In genomic region chr5:36359535-36360243, GRCm38 (mm10) we compare ENCODE assay signal across 8 mouse cellular contexts. TPM values are rescaled to one million over a fixed set of nuclear protein-coding genes. Genes with fewer than 3 reads are reported as not detected.
A peak's percentile ranks its signal among the peaks of the same experiment; 100 is the strongest.
DNase-seq lines count a peak whose midpoint lies in the region; ATAC-seq and TF ChIP-seq lines count a peak whose summit lies in the region.

No protein-coding gene starts in this region.

- DNase-seq in hindbrain, embryonic 11.5 days (ENCODE audit: low spot score) = no peak
- DNase-seq in CH12.LX (ENCODE audit: extremely low read depth) = no peak
- DNase-seq in layer of hippocampus, postnatal 14 days (ENCODE audit: low spot score in 2 of 2) = peak; percentile 53 to 56
- no peak for DNase-seq in urinary bladder, postnatal 25 days (ENCODE audit: low spot score)
- DNase-seq in ovary, adult 18-20 months (ENCODE audit: low spot score) = no peak
- no peak for DNase-seq in thymus, postnatal 14 days

- TF ChIP-seq POLR2A in CH12.LX (IDR thresholded peaks at IDR 0.05; ENCODE audit: low read depth, low read length) = no peak

- H3K4me2 ChIP-seq in hindbrain, embryonic 13.5 days = no peak overlapping the region
- no peak overlapping the region for H3K4me2 ChIP-seq in hindbrain, embryonic 11.5 days (replicated peaks; ENCODE audit: low read depth, low read length)
- H3K4me2 ChIP-seq in CH12.LX (ENCODE audit: insufficient read depth, low read depth, poor library complexity, severe bottlenecking) = no peak overlapping the region

- H3K9ac ChIP-seq in hindbrain, embryonic 13.5 days = no peak overlapping the region
- H3K9ac ChIP-seq in hindbrain, embryonic 11.5 days (ENCODE audit: low read depth, low read length) = no peak overlapping the region
- no peak overlapping the region for H3K9ac ChIP-seq in CH12.LX (ENCODE audit: insufficient read depth, low read depth)

- peaks cover 46% of the 10 kb centered on the region for H3K4me1 ChIP-seq in hindbrain, embryonic 13.5 days (replicated peaks)
- no peaks in the 10 kb centered on the region; the same call in 1 of the 2 replicates for H3K4me1 ChIP-seq in hindbrain, embryonic 11.5 days (replicated peaks; ENCODE audit: control insufficient read depth, insufficient read depth, low read length)
- H3K4me1 ChIP-seq in CH12.LX (ENCODE audit: control insufficient read depth in 1 of 2, insufficient read depth in 2 of 2) = peaks cover 0 to 6% of the 10 kb centered on the region in 2 experiments; a peak in 2 of 4 replicates

- TF ChIP-seq CTCF in CH12.LX (conservative IDR thresholded peaks at IDR 0.05 in 1 of 2, IDR thresholded peaks at IDR 0.05 in 1 of 2; ENCODE audit: low read depth in 2 of 2, low read length in 2 of 2) = no peak

- 0 out of 2 replicates have a peak, but pooled peaks cover 3% of the 10 kb centered on the region for H3K27me3 ChIP-seq in hindbrain, embryonic 13.5 days
- no peaks in the 10 kb centered on the region for H3K27me3 ChIP-seq in hindbrain, embryonic 11.5 days (ENCODE audit: control insufficient read depth, insufficient read depth, low read length)
- peaks cover 90% of the 10 kb centered on the region for H3K27me3 ChIP-seq in CH12.LX (replicated peaks)

- TF ChIP-seq EP300 in CH12.LX (IDR thresholded peaks at IDR 0.05; ENCODE audit: low read length) = no peak

- ATAC-seq in hindbrain, embryonic 13.5 days (ENCODE audit: low FRiP score) = peak; percentile 72; the same call in 1 of the 2 replicates
- no peak for ATAC-seq in hindbrain, embryonic 11.5 days (ENCODE audit: low FRiP score)
- ATAC-seq in activated CD4-positive, CD25-positive, alpha-beta regulatory T cell, adult 4 months = peak; percentile 22

- WGBS in hindbrain, embryonic 13.5 days = 52% methylated on average over 5 of the region's 5 CpGs
- WGBS in hindbrain, embryonic 11.5 days = 53% methylated on average over 5 of the region's 5 CpGs

- H3K36me3 ChIP-seq in hindbrain, embryonic 13.5 days = no peaks in the 10 kb centered on the region
- no peaks in the 10 kb centered on the region for H3K36me3 ChIP-seq in hindbrain, embryonic 11.5 days (ENCODE audit: control insufficient read depth, insufficient read depth, low read length)
- H3K36me3 ChIP-seq in CH12.LX (replicated peaks in 1 of 2; ENCODE audit: control insufficient read depth in 1 of 2, insufficient read depth in 1 of 2, low read length in 1 of 2) = no peaks in the 10 kb centered on the region

- H3K27ac ChIP-seq in hindbrain, embryonic 13.5 days = no peak overlapping the region
- no peak overlapping the region for H3K27ac ChIP-seq in hindbrain, embryonic 11.5 days (ENCODE audit: low read depth, low read length)
- no peak overlapping the region for H3K27ac ChIP-seq in CH12.LX (ENCODE audit: insufficient read depth, low read depth)

- no peak for TF ChIP-seq RAD21 in CH12.LX (IDR thresholded peaks at IDR 0.05; ENCODE audit: low read depth, low read length)

- H3K79me2 ChIP-seq in CH12.LX (replicated peaks; ENCODE audit: control insufficient read depth, extremely low read depth, insufficient read depth, poor library complexity, severe bottlenecking) = no peaks in the 10 kb centered on the region

- H3K4me3 ChIP-seq in hindbrain, embryonic 13.5 days = no peak overlapping the region
- no peak overlapping the region for H3K4me3 ChIP-seq in hindbrain, embryonic 11.5 days (ENCODE audit: low read depth, low read length)
- no peak overlapping the region for H3K4me3 ChIP-seq in CH12.LX (replicated peaks in 1 of 3; ENCODE audit: low read depth in 2 of 3, low read length in 2 of 3, poor library complexity in 1 of 3)

- dilution Hi-C loops in CH12.LX (cut with MboI; ENCODE audit: extremely low pct_ligation_motif_present, extremely low pct_unique_long_range_greater_than_20kb, low sequenced_read_pairs) = no loop called here

- no peaks in the 10 kb centered on the region for H3K9me3 ChIP-seq in hindbrain, embryonic 13.5 days
- H3K9me3 ChIP-seq in hindbrain, embryonic 11.5 days (ENCODE audit: control insufficient read depth, low read length) = no peaks in the 10 kb centered on the region
- no peaks in the 10 kb centered on the region for H3K9me3 ChIP-seq in CH12.LX (replicated peaks; ENCODE audit: low read length)

- in situ Hi-C loops in CH12.LX (cut with MboI; ENCODE audit: low pct_ligation_motif_present, low pct_unique_long_range_greater_than_20kb, low sequenced_read_pairs) = no loop called here

TF ChIP-seq in CH12.LX, 34 proteins besides CTCF, POLR2A, EP300 and RAD21:
- TF ChIP-seq ZNF384 (IDR thresholded peaks at IDR 0.05; ENCODE audit: low read depth, low read length) (0 out of 2 replicates have a peak, but pooled peaks have one; percentile 22), USF1 (IDR thresholded peaks at IDR 0.05; ENCODE audit: low read depth, low read length) (no peak)
TF ChIP-seq in CH12.LX: peak in this region for 1.

RNA-seq across cellular contexts. Expression of gene Sorcs2, which starts 38.2 kb away (rescaled TPM):
- polyA plus RNA-seq in hindbrain, embryonic 13.5 days (2015; fragmentation: Nextera tagmentation; extraction: Ambion mirVana) = 11.7 and 12.6 TPM in 2 replicates
- 4.1 and 6.0 TPM in 2 replicates for polyA plus RNA-seq in hindbrain, embryonic 11.5 days (2014; fragmentation: Nextera tagmentation; extraction: Ambion mirVana)
- total RNA-seq in CH12.LX (2012; rRNA removed) (0.21 and 0.42 TPM in 2 replicates), CH12.LX (2014; rRNA removed) (0.46 and 0.55 TPM in 2 replicates)
- 1.2 and 1.6 TPM in 2 replicates for polyA plus RNA-seq in CH12.LX (2012; ENCODE audit: insufficient read length, low read depth)
- polyA plus RNA-seq in activated CD4-positive, CD25-positive, alpha-beta regulatory T cell, adult 4 months (2017; shearing (Covaris generic)) = 1 to 10 TPM; 3.2 to 3.5 TPM
- total RNA-seq in layer of hippocampus, postnatal 14 days (2021) = 10 to 100 TPM; 54.7 to 58.8 TPM

Comparison
In these comparisons a context has a peak if more than half of its experiments do, and no peak if none do; other contexts are left out.
1. DNase-seq: peak in layer of hippocampus, postnatal 14 days (2 of 2); none in hindbrain, embryonic 11.5 days (single experiment), CH12.LX (single experiment), urinary bladder, postnatal 25 days (single experiment), ovary, adult 18-20 months (single experiment) and thymus, postnatal 14 days (single experiment).